Comparison of ENCODE assay signal across 17 mouse cellular contexts in the genomic region with DNA sequence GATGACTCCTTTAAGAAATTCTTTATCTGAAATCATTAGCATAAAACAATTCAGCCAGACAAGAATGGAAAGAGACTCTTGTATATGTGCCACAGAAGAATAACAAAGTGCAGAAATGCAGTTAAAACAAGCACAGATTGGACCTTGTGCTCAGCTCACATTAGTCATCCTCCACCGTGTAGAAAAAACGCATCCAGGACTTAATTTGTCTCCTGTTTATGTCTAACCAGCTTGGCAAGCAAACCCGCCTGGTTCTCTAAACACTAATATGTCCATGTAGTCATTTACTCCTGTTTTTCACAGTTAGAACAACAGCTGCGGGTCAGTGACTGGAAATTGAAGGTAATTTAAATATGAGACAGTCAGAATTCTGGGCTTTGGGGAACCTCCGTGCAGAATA.
DNase-seq lines count a peak whose midpoint lies in the region; ATAC-seq and TF ChIP-seq lines count a peak whose summit lies in the region.
"Had no signal": no experiment of that assay in that cellular context is flagged by ENCODE, and none has a peak within 500 bp of the region (broad histone marks: within the 10 kb centered on the region; RNA-seq: fewer than 3 reads in every experiment).

No protein-coding gene starts in this region.

- H3K4me3 ChIP-seq in forebrain, embryonic 14.5 days (ENCODE audit: low read depth, low read length): no peak overlapping the region
- H3K4me3 ChIP-seq in forebrain, embryonic 11.5 days (ENCODE audit: low read depth, low read length): no peak overlapping the region
- H3K4me3 ChIP-seq in forebrain, embryonic 16.5 days (replicated peaks; ENCODE audit: low read length): no peak overlapping the region
- H3K4me3 ChIP-seq in myocyte: no peak overlapping the region
- H3K4me3 ChIP-seq: left cerebral cortex, adult 2 months; limb, embryonic 12.5 days; liver, embryonic 15.5 days; megakaryocyte, embryonic 14.5 days; neural tube, embryonic 12.5 days had no signal

- no peak for ATAC-seq in forebrain, embryonic 14.5 days
- ATAC-seq in forebrain, embryonic 11.5 days (replicated peaks; ENCODE audit: low FRiP score): no peak
- peak; percentile 42 for ATAC-seq in forebrain, embryonic 16.5 days
- ATAC-seq: intestine, embryonic 16.5 days had no signal

- H3K27me3 ChIP-seq in forebrain, embryonic 14.5 days (replicated peaks; ENCODE audit: control insufficient read depth, insufficient read depth, low read length): no peaks in the 10 kb centered on the region
- H3K27me3 ChIP-seq in forebrain, embryonic 11.5 days (ENCODE audit: control insufficient read depth, insufficient read depth, low read length): no peaks in the 10 kb centered on the region
- H3K27me3 ChIP-seq in forebrain, embryonic 16.5 days (replicated peaks; ENCODE audit: control insufficient read depth, insufficient read depth, low read length): no peaks in the 10 kb centered on the region
- H3K27me3 ChIP-seq in myocyte (ENCODE audit: control insufficient read depth, insufficient read depth, insufficient read length): no peaks in the 10 kb centered on the region
- H3K27me3 ChIP-seq: limb, embryonic 12.5 days; liver, embryonic 15.5 days; megakaryocyte, embryonic 14.5 days; neural tube, embryonic 12.5 days had no signal

- TF ChIP-seq POLR2A in myocyte (IDR thresholded peaks at IDR 0.05; ENCODE audit: insufficient read length, low read depth): no peak

- no peaks in the 10 kb centered on the region for H3K79me2 ChIP-seq in myocyte (ENCODE audit: control insufficient read depth, insufficient read depth)

- WGBS in forebrain, embryonic 14.5 days: 43% methylated on average over 5 of the region's 5 CpGs
- WGBS in forebrain, embryonic 11.5 days: 87% methylated on average over 5 of the region's 5 CpGs
- WGBS in forebrain, embryonic 16.5 days: 39% methylated on average over 5 of the region's 5 CpGs

- no peak overlapping the region for H3K9ac ChIP-seq in forebrain, embryonic 14.5 days (ENCODE audit: low read length)
- H3K9ac ChIP-seq in forebrain, embryonic 11.5 days (ENCODE audit: low read length): no peak overlapping the region
- no peak overlapping the region for H3K9ac ChIP-seq in forebrain, embryonic 16.5 days (replicated peaks; ENCODE audit: low read depth, low read length)
- H3K9ac ChIP-seq: limb, embryonic 12.5 days; liver, embryonic 15.5 days; neural tube, embryonic 12.5 days had no signal

- H3K9me3 ChIP-seq in forebrain, embryonic 14.5 days (replicated peaks; ENCODE audit: control insufficient read depth, low read length): no peaks in the 10 kb centered on the region
- H3K9me3 ChIP-seq in forebrain, embryonic 11.5 days (ENCODE audit: control insufficient read depth, low read length): no peaks in the 10 kb centered on the region
- H3K9me3 ChIP-seq in forebrain, embryonic 16.5 days (ENCODE audit: control insufficient read depth, low read length): no peaks in the 10 kb centered on the region
- H3K9me3 ChIP-seq: limb, embryonic 12.5 days; liver, embryonic 15.5 days; neural tube, embryonic 12.5 days had no signal

- no peak overlapping the region for H3ac ChIP-seq in myocyte (ENCODE audit: control insufficient read depth, insufficient read length)

- H3K27ac ChIP-seq in forebrain, embryonic 14.5 days (ENCODE audit: low read depth, low read length): no peak overlapping the region
- H3K27ac ChIP-seq in forebrain, embryonic 11.5 days (ENCODE audit: low read depth, low read length): no peak overlapping the region
- 0 out of 2 replicates have a peak overlapping the region, but pooled peaks have one; percentile 4 for H3K27ac ChIP-seq in forebrain, embryonic 16.5 days (ENCODE audit: low read length)
- H3K27ac ChIP-seq: left cerebral cortex, adult 2 months; limb, embryonic 12.5 days; liver, embryonic 15.5 days; neural tube, embryonic 12.5 days had no signal

- peak; percentile 52 for DNase-seq in forebrain, embryonic 14.5 days (ENCODE audit: low spot score)
- no peak for DNase-seq in forebrain, embryonic 11.5 days (ENCODE audit: low spot score)
- peak; percentile 16 for DNase-seq in layer of hippocampus, adult 11-12 months (ENCODE audit: low spot score)
- no peak for DNase-seq in layer of hippocampus, postnatal 10 days (ENCODE audit: low spot score in 2 of 2)
- no peak for DNase-seq in gastrocnemius, postnatal 36 days
- no peak for DNase-seq in adrenal gland, postnatal 4 days (ENCODE audit: low spot score in 2 of 2)
- DNase-seq: cerebellum, adult 8-10 months; lung, postnatal 10 days; thymus, postnatal 25 days had no signal

- H3K4me1 ChIP-seq in forebrain, embryonic 14.5 days (ENCODE audit: control insufficient read depth, insufficient read depth, low read length): peaks cover 2% of the 10 kb centered on the region; the same call in 1 of the 2 replicates
- H3K4me1 ChIP-seq in forebrain, embryonic 11.5 days (replicated peaks; ENCODE audit: control insufficient read depth, insufficient read depth, low read length): no peaks in the 10 kb centered on the region
- peaks cover 8% of the 10 kb centered on the region for H3K4me1 ChIP-seq in forebrain, embryonic 16.5 days (replicated peaks; ENCODE audit: control insufficient read depth, insufficient read depth, low read length)
- H3K4me1 ChIP-seq: limb, embryonic 12.5 days; liver, embryonic 15.5 days; megakaryocyte, embryonic 14.5 days; neural tube, embryonic 12.5 days had no signal

- intact Hi-C loops in gastrocnemius, postnatal 36 days (cut with DNase I): no loop called here

- H3K36me3 ChIP-seq in forebrain, embryonic 14.5 days (ENCODE audit: control insufficient read depth, insufficient read depth, low read length): no peaks in the 10 kb centered on the region
- H3K36me3 ChIP-seq in forebrain, embryonic 11.5 days (ENCODE audit: control insufficient read depth, insufficient read depth, low read length): no peaks in the 10 kb centered on the region
- H3K36me3 ChIP-seq in forebrain, embryonic 16.5 days (ENCODE audit: control insufficient read depth, insufficient read depth): no peaks in the 10 kb centered on the region
- no peaks in the 10 kb centered on the region for H3K36me3 ChIP-seq in myocyte (ENCODE audit: control insufficient read depth, insufficient read depth)
- H3K36me3 ChIP-seq: limb, embryonic 12.5 days; liver, embryonic 15.5 days; neural tube, embryonic 12.5 days had no signal

- H3K4me2 ChIP-seq in forebrain, embryonic 14.5 days (ENCODE audit: low read length): no peak overlapping the region
- H3K4me2 ChIP-seq in forebrain, embryonic 11.5 days (ENCODE audit: low read depth, low read length, severe bottlenecking): no peak overlapping the region
- no peak overlapping the region for H3K4me2 ChIP-seq in forebrain, embryonic 16.5 days (ENCODE audit: low read length)
- H3K4me2 ChIP-seq in myocyte (ENCODE audit: low read depth): peak overlapping the region; percentile 12
- H3K4me2 ChIP-seq: limb, embryonic 12.5 days; liver, embryonic 15.5 days; neural tube, embryonic 12.5 days had no signal

TF ChIP-seq in myocyte, 11 proteins besides CTCF, POLR2A, EP300 and RAD21:
- no peak for TF ChIP-seq TCF12 (IDR thresholded peaks at IDR 0.05; ENCODE audit: insufficient read depth, poor library complexity, severe bottlenecking)
- no peak for TF ChIP-seq CEBPB (IDR thresholded peaks at IDR 0.05; ENCODE audit: insufficient read depth, poor library complexity, severe bottlenecking)
- TF ChIP-seq MYOD1 (IDR thresholded peaks at IDR 0.05; ENCODE audit: control insufficient read depth in 1 of 3, insufficient read length in 2 of 3, low read depth in 2 of 3): no peak
- no peak for TF ChIP-seq SRF (IDR thresholded peaks at IDR 0.05; ENCODE audit: control insufficient read depth, insufficient read length, low read depth)
- no peak for TF ChIP-seq TCF3 (IDR thresholded peaks at IDR 0.05; ENCODE audit: insufficient read length, low read depth)
- TF ChIP-seq REST (IDR thresholded peaks at IDR 0.05; ENCODE audit: insufficient read depth, insufficient read length): no peak
- no peak for TF ChIP-seq E2F4 (IDR thresholded peaks at IDR 0.05; ENCODE audit: insufficient read depth)
- TF ChIP-seq USF1 (IDR thresholded peaks at IDR 0.05; ENCODE audit: low read depth): no peak
- TF ChIP-seq MAX (IDR thresholded peaks at IDR 0.05; ENCODE audit: low read depth): no peak
- TF ChIP-seq MYOG (IDR thresholded peaks at IDR 0.05; ENCODE audit: control insufficient read depth in 1 of 3, insufficient read depth in 1 of 3, insufficient read length in 2 of 3, low read depth in 2 of 3): no peak
- TF ChIP-seq POLR2AphosphoS2 (IDR thresholded peaks at IDR 0.05; ENCODE audit: insufficient read length, low read depth): no peak

Comparison
In these comparisons a context has a peak if more than half of its experiments do, and no peak if none do; other contexts are left out.
1. DNase-seq: peak in forebrain, embryonic 14.5 days (single experiment) and layer of hippocampus, adult 11-12 months (single experiment); none in forebrain, embryonic 11.5 days (single experiment), layer of hippocampus, postnatal 10 days (0 of 2), gastrocnemius, postnatal 36 days (0 of 2) and adrenal gland, postnatal 4 days (0 of 2).